Mouse (Mus musculus) thymus, postnatal 4 days (tissue): Measurements from ENCODE around the gene Det1.

Experiments
- DNase-seq: peaks from one replicate; pipeline ENCODE4 v3.0.0; 2021

Det1 gene

GRCm38 (mm10) chr7:78846737-78847434, at the start of gene Det1:
Gene Det1 (minus strand): TSS chr7:78847263.
- DNase-seq = peak; percentile 97

- DNase-seq = peak; percentile 99
These were observed 48.7 kb upstream of the Det1 start, which contains the start of gene Aen for GRCm38 (mm10) chr7:78895653-78896333. Gene Aen (plus strand): TSS chr7:78895854.

GRCm38 (mm10) chr7:78895021-78895652, 48.1 kb upstream of the Det1 start:
- no peak for DNase-seq

- DNase-seq = no peak
These were observed 46.9 kb upstream of the Det1 start for GRCm38 (mm10) chr7:78893917-78894316.

- DNase-seq = peak; percentile 96
These were observed 43.6 kb upstream of the Det1 start for GRCm38 (mm10) chr7:78890641-78891040.

GRCm38 (mm10) chr7:78887431-78887842, 40.4 kb upstream of the Det1 start:
- no peak for DNase-seq

- DNase-seq = no peak
These were observed 39.4 kb upstream of the Det1 start for GRCm38 (mm10) chr7:78886496-78886895.

GRCm38 (mm10) chr7:78885404-78885803, 38.3 kb upstream of the Det1 start:
- DNase-seq = no peak

- DNase-seq = no peak
These were observed 37.1 kb upstream of the Det1 start for GRCm38 (mm10) chr7:78884139-78884538.

- DNase-seq = no peak
These were observed 36.6 kb upstream of the Det1 start for GRCm38 (mm10) chr7:78883726-78884060.

- no peak for DNase-seq
These were observed 36.1 kb upstream of the Det1 start for GRCm38 (mm10) chr7:78883016-78883725.

GRCm38 (mm10) chr7:78882469-78882837, 35.4 kb upstream of the Det1 start:
- DNase-seq = no peak

- DNase-seq = peak; percentile 53
These were observed 34.8 kb upstream of the Det1 start for GRCm38 (mm10) chr7:78881607-78882468.

- DNase-seq = no peak
These were observed 25.8 kb upstream of the Det1 start for GRCm38 (mm10) chr7:78872831-78873230.

- no peak for DNase-seq
These were observed 25.3 kb upstream of the Det1 start for GRCm38 (mm10) chr7:78872366-78872765.

- DNase-seq = peak; percentile 30
These were observed 21.7 kb upstream of the Det1 start for GRCm38 (mm10) chr7:78868731-78869130.

- peak; percentile 79 for DNase-seq
These were observed 18.3 kb upstream of the Det1 start for GRCm38 (mm10) chr7:78865212-78865949.

- DNase-seq = no peak
These were observed 17.4 kb upstream of the Det1 start for GRCm38 (mm10) chr7:78864446-78864802.

- DNase-seq = peak; percentile 33
These were observed 16.9 kb upstream of the Det1 start for GRCm38 (mm10) chr7:78863796-78864445.

GRCm38 (mm10) chr7:78855044-78855655, 8.1 kb upstream of the Det1 start:
- DNase-seq = no peak

GRCm38 (mm10) chr7:78854051-78854450, 7.0 kb upstream of the Det1 start:
- peak; percentile 46 for DNase-seq
